Mouse (Mus musculus) megakaryocyte, adult 5-6 weeks (primary cell): ENCODE measurements around the gene Rhbg. TPM values are rescaled to one million over a fixed set of nuclear protein-coding genes. Genes with fewer than 3 reads are reported as not detected.

ENCODE experiments used
- ATAC-seq: 2 replicates; pipeline ENCODE4 v1.8.0; 2016; ENCODE audit warnings: mild to moderate bottlenecking, inconsistent platforms; ENCODE audit not compliant: poor library complexity, severe bottlenecking
- total RNA-seq, 2 experiments: library from RNA; stranded (forward) in 1 of 2; stranded (reverse) in 1 of 2; fragments of 153-499, 151-499 nt in 1 of 2; fragments of 221-1000, 200-1000 nt in 1 of 2; gene quantifications; 2 replicates each; pipeline versions ENCODE4 v1.2.3 to v1.2.4; 2015 to 2017

Rhbg gene
- total RNA-seq, 2 experiments from 2014 or later: not detected

DNA sequence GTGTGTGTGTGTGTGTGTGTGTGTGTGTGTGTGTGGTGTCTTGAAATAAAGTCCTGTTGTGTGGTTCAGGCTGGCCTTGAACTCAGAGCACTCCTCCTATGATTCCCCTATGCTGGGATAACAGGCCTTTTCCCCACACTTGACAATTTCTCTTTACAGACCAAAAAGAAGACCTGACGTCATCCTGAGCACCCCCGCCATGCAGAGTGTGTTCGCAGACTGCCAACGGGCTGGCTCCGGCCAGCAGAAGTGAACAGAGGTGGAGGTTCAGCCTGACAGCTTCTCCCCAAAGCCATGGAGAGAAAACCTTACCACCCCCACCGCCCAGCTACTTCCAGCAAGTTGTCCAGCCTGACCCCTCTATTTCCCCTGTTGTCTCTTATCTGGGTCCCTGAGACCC lies 25.0 kb downstream of the Rhbg start:
- ATAC-seq: no peak

DNA sequence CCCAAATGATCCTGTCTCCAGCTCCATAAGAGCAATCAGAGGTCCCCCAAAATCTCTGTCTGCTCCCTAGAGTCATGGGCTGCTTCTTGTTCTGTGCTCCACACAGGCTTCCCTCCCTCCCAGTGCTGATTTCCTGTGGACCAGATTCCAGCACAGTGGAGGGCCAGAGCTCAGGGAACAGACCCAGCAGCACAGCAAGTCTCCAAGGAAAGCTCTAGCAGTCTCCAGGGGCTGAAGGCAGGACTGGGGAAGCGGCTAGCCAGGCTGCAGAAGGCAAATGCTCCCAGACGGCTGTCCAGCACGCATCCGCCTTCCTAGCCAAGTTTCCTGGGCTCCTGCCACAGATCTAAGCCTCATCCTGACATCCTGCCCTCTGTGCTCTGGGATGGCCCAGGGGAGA lies 25.6 kb downstream of the Rhbg start:
- no peak for ATAC-seq

DNA sequence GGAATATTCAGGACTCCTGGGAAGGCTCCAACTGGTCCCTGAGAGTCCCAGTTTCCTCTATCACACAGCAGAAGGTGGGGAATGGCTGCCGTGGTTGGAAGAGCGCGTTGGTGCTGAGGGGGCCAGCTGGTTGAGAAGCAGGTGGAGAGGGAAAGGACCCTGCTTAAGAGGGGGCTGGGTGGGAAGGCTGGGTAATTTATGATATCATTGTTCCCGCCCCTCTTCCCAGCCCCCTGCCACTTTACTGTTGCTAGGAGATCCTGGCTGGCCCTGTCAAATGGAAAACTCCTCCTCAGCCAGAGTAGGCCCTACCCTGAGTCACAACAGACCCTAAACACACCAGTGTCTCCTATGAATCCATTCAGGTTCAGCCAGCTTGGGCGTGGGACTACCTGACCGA lies 26.5 kb downstream of the Rhbg start:
- no peak for ATAC-seq

DNA sequence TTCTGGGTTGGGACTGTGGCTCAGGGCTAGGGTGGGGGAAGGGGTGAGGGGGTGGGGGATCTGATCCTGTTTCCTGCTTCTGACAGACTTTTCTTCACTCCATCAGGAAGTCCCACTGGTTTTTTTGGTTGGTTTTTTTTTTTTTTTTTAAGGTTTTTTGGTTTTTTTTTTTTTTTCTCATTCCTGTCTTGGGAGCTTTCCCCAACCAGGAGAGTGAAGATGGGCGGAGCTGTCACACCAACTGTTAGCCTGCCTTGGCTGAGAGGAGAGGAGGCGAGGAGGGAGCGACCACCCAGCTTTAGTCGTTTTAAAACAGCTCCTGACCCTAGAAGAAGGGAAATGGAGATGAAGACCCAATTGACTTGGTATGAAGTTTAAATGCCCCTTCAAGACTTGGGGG lies 27.2 kb downstream of the Rhbg start:
- ATAC-seq: no peak

DNA sequence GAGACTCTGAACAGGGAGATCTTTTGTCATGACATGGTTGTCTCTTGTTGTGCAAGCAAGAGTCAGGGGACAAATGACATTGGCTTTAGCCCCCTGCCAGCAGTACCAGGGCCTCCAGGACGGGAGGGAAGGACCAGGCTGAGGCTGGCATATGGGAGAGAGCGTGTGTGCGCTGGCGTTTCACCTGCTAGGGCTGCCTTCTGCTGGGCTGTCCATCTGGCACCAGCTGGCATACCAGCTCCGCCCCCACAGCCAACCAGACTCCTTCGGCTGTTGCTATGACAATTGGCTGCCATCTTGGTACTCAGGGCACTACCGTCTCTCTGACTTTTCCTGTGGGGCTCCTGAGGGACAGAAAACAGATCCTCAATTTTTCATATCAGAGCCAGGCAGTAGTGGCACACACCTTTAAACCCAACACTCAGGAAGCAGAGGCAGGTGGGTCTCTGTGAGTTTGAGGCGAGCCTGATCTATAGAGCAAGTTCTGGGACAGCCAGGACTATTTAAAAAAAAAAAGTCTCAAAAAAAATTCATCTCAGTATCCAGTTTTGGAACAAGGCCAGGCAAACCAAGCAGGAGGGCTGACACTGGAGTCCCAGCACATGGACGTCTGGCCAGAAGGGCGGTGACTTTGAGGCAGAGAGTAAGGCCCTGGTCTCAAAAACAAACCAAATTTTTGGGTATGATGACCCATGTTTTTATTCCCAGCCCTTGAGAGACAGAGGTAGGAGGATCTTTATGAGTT lies 28.2 kb downstream of the Rhbg start:
- no peak for ATAC-seq

DNA sequence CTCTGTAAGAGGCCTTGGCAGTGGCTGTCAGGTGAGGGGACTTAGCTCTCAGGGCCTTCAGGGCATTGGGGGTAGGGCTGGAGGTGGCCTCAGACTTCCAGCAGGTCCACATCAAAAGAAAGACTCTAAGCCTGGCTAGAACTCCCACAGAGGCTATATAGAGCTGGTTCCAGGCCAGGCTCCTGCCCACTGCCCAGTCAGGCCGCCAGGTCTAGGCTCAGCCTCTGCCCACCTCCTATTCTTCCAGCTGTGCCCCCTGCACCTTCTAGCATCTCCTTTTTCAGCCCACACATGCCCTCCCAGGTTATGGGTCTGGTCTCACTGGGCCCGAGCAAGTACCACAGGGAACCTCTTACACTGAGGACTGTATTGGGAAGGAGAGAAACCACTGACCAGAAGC lies 29.6 kb downstream of the Rhbg start:
- ATAC-seq: no peak

DNA sequence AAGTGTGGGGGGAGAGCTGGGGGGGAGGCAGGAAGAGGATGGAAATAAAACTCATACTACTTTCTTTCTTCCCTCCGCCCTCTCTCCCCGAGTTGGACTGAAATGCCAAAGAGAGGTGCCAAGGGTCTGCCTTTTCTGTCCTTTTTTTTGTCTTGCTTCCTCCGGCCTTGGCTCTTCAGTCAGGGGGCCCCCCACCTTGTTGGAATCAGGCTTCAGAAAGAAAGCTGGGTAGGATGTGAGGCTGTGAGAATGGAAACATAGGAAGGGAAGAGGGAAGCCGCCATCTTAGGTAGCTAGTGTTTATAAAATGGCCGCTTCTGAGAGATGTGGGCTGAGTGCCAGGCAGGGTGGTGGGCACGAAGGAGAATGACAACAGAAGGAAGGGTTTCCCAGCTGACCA lies 32.1 kb downstream of the Rhbg start:
- no peak for ATAC-seq

DNA sequence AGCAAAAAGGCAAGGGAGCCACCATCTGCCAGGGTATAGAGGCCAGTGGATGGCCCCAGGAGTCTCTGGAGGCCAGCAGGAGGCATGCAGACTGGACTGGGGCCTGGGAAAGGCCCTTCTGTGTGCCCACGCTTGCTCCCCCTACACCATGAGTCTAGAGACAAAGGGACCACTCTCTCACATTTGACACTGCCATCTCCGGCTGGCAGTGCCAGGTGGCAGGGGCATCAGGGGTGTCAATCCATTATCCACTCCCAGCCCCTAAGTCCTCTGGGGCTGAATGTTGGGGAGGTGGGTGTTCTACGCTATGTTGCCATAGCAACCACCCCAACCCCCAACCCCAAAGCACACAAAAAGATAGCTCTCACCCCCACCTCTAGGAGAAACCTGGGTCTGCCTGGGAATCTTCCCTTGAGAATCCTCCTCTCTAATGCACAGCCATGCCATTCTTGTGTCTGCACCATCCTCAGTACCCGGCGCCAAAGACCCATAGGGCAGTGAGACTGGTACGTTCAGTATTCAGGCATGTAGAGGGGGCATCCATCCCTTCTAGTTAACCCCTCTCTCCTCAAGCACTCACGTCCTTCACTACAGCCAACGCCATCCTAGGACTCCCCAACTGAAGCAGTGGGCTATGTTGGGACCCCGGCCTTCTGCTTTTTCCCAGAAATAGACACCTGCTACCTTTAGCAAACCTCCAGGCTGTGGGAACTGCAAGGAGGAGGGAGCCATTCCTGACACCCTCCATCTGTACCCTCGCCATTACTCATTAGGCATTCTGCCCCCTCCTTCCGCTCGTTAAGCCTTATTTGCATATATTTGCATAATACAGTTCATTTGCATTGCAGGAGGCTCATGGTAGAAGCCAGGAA lies 32.8 kb downstream of the Rhbg start:
- ATAC-seq: no peak

DNA sequence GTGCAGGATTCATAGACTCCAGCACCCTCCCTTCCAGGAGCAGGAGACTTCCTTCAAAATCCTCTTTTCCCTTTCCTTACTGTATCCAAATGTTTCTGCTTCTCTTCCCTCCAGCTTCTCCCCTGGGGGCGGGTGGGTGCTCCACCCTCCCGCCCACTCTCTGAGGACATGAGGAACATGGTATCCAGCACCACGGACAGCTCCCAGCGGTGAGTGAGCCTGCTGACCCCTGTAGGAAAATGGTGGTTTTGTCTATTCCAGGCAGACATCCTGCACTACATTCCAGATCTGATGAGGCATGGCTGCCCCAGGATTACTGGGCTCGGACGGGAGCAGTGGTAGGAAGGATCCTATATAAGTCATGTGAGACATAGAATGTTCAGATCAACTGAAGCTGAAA lies 33.7 kb downstream of the Rhbg start:
- no peak for ATAC-seq

DNA sequence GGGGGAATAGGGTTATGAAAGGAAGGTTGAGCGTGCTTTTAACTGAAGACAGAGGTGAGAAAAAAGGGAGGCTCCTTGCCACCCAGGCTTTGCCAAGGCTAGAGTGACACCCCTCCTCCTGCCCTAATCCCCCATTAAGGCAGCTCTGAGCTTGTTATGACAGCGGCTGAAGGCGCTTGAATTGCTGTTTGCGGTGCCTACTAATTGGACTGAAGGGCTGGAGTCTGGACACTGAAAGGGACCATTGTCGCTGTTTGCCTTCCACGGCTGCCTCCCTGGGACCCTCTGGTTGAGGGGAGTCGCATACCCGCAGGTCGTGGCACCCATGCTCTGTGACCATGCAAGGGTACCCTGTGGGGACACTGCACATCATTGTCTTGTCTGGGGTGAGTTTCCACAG lies 34.6 kb downstream of the Rhbg start:
- no peak for ATAC-seq

DNA sequence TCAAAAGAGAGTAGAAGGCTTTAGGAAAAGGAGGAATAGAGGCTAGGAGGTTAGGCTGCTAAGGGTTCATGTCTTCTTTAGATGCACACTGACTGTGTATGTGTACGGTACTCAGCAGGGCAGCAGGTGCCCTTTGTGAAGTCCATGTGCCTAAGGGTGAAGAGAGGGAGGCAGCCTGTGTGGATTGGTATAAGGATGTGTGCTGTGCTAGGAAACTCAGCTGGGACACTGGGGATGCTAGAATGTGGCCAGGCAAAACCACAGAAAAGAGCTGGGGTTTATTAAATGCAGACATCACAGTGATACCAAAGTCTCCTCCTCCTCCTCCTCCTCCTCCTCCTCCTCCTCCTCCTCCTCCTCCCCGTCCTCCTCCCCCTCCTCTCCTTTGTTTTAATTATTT lies 36.8 kb downstream of the Rhbg start:
- no peak for ATAC-seq

DNA sequence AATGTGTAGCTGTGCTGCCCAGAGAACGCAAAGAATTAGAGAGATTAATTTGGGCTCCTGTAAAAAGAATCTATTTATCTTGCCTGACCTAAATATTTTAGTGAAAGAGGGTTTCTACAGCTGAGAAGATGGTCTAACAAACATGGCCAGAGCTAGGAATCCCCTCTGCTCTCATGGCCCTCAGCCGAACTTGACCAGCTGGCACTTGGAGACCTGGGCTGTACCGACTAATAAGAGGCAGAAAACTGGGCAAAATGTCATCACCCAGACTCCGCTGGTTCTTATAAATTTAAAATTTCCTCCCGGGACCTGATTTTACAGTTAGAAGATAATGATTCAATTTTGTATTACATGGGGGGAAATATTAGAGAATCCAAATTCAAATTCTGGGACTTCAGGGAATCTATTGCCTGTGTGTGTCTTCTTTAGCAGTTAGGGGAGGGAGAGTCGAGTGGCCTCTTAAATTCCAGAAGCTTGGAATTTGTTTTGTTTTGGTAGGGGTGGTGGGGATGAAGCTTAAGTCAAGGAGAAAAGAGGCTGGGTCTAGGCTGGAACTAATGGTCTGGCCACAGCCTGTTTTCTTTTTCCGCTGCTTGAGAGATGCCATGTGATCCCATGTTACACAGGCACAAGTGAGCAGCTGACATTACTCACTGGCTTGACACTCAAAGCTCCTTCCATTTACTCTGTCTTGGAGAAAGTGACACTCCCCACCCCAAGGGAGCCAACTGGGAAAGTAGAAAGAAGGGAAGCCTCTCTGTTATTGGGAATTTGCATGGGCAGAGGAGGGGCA lies 37.8 kb downstream of the Rhbg start:
- ATAC-seq: no peak

DNA sequence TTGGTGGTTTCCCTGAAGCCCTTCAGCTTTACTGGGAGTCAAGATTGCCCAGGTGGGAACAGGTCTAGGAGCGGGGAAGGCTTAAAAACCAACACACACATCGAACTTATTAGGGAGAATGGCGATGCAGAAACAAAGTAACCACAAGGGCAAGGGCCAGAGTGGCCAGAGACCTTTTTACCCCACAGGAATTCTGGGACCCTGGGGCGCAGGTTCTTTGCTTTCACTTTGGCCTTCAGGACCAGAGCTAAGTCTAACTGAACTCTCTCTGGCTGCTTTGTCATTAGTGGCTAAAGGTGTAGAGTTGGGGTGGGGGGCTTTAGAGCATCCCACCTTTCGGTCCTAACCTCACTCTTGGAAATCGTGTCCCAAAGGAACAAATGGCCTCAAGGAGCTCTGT lies 38.4 kb downstream of the Rhbg start:
- no peak for ATAC-seq

DNA sequence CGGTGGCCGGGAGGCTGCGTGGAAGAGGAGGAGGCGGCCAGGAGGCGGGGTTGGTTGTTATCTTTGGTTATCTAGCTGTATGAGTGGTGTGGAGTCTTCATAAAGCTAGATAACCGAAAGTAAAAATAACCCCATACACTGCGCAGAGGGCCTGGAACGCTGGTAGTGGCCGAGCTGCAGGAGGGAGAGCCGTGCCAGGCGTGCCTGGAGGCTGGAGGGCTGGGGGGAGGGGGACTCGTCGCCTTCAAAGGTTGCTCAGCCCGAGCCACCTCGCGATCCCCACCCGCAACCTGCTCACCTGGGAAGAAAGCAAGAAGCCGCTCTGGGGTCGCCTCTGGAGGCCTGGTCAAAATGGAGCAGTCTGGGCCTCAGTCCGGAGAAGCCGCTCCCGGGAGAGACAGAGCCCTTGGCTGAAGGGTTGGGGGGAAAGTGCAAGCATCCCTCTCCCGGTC lies 38.9 kb downstream of the Rhbg start:
- ATAC-seq: peak; percentile 24; the same call in 1 of the 2 replicates

DNA sequence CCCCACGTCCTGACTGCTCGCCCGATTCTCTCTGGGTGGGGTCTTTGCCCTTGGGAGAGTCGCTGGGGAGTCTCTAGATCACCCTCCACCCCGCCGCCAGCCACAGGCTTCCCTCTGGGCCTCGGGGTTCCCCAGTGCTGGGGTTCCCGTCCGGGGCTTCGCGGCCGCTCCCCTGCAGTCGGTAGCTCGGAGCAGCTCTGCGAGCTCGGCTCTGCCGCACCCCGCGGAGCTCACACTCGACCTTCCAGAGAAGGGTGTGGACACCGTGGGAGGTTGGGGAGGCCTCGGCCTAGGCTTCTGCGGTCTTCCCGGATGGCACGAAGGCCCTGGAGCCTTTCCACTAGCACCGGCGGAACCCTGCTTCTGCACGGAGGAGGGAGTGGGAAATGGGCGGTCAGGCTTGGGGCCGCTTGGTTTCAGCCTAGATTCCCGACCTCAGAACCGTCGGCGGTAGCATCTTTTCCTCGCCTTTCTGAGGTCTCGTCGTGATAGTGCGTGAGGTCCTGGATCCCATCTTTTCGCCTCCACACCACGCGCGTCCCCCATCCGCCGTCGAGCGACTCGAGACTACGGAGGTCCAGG lies 39.4 kb downstream of the Rhbg start:
- peak; percentile 47 for ATAC-seq

DNA sequence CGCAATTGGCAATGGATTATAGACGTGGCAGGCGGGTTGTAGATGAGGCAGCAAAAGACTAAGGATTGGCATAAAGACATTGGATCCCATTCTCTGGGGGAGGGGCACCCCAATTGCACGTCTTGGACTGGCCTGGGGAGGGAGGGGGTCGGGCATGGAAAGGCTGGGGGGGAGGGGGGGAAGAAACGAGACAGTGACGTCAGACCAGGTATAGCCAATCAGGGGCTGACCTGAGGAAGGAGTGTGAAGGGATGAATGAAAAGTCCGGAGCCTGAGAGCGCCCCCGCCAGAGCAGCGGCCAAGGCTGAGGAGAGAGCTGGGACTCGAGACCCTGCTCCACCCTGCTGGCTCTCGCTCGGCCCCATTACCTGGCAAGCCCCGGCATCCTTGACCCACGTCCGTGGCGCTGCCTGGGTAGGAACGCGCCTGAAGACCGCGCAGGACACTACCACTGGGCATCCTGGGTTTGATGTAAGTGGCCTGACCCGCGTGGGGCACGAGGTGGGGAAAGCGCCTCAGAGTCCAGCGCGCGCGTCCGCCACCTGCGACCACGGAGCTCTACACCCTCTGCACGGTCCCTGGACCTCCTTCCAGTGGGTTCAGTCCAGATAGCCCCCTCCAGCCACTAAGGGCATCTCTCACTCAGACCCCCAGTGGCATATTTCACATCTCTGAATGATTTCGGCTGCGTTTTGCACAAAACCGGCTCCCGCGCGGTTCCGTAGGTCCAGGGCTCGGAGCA lies 40.1 kb downstream of the Rhbg start:
- ATAC-seq: no peak

DNA sequence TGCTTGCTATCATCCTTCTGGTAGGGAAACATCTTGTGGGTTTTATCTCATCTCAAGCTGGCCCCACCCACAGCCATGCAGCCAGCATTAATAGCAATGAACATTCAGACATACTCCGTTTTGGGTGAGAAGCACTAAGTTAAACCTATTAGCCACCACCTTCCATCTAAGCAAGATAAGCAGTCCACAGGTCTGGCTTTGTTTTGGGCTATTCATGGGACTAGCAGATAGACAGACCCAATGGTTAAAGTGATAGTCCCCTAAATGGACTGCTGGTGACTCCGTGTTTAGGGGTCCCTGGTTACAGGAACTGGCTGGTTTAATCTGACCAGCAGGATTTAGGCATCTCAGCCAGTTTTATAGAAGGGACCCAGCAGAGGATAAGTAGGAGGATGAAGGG lies 41.5 kb downstream of the Rhbg start:
- ATAC-seq: no peak

DNA sequence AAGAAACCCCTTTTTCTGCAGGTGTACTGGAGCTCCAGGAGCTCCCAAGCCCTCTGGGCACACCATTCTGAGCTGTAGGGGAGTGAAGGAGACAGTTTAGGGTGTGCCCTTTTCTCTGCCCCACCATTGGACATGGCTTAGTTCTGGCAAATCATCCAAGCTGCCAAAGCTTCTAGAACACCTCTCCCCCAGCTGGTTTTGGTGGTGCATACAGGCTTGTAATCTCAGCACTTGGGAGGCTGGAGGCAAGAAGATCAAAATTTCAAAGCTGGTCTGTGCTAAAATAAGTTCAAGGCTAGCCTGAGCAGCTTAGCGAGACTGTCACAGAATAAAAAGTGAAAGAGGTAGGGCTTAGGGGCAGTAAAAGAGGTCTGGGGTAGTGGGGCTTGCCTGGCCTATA lies 42.2 kb downstream of the Rhbg start:
- no peak for ATAC-seq

DNA sequence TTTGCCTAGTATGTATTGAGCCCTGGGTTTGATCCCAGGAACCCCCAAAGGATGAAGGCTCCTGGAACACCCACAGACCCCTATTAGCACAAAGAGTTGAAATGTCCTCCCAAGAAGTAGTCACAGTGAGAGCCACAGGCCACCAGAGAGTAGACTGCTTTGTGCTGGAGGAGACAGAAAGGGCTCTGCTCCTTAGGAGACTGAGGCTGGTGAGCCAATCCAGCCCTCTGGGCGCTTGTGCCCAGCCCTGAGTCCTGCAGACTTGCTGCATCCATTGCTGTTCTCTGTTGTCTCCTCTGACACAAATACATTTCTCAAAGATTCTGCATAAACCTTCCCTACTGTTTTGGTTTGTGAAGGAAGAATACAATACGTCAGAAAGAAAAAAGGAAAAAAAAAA lies 43.6 kb downstream of the Rhbg start:
- no peak for ATAC-seq

DNA sequence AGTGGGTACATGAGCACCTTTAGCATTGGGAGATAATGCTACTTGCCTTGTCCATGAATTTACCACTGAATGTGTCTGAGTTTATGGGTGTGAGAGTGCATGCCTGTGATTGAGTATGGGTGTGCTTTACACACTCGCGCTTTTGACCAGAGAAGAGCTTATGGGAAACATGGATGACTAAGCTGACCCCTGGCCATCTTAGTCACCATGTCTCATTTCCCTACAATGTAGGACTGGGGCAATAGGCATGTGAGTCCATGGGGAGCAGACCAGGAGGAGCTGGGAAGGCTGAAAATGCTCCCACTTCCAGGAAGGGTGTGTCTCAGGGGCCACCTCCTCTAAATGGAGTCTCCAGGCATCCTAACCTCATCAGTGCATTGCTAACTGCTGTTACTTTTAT lies 44.4 kb downstream of the Rhbg start:
- no peak for ATAC-seq
